Mouse (Mus musculus) thymus, postnatal 0 days (tissue): ENCODE data around the gene Enam. TPM values are rescaled to one million over a fixed set of nuclear protein-coding genes. Genes with fewer than 3 reads are reported as not detected.

Source experiments
- polyA plus RNA-seq: library from polyadenylated mRNA; unstranded; fragments of >200 nt; fragmentation: Nextera tagmentation; extraction: Ambion mirVana; gene quantifications from 2 replicates; pipeline ENCODE4 v1.2.1, GENCODE M21; 2015

Gene Enam
- polyA plus RNA-seq, 1 experiment from 2014 or later = 0.07 TPM

Other genes with a start within 250 kb of the Enam start
- gene Gm7714, start 219.1 kb upstream of the Enam start, polyA plus RNA-seq = not detected in 2 replicates
- not detected in 2 replicates for gene Prol1, start 170.7 kb upstream of the Enam start, polyA plus RNA-seq
- 0.27 and 0.58 TPM in 2 replicates for gene Amtn, start 111.9 kb upstream of the Enam start, polyA plus RNA-seq
- 0.17 TPM in 1 of 2 replicates, not detected in the other for gene Ambn, start 32.0 kb upstream of the Enam start, polyA plus RNA-seq
- 0.42 and 0.44 TPM in 2 replicates for gene Jchain, start 39.9 kb downstream of the Enam start, polyA plus RNA-seq
- gene Utp3, start 66.5 kb downstream of the Enam start, polyA plus RNA-seq = 76.9 and 85.8 TPM in 2 replicates
- gene Rufy3, start 77.1 kb downstream of the Enam start, polyA plus RNA-seq = 6.7 and 8.4 TPM in 2 replicates
- gene Grsf1, start 188.2 kb downstream of the Enam start, polyA plus RNA-seq = 43.5 and 46.0 TPM in 2 replicates
- gene Mob1b, start 232.9 kb downstream of the Enam start, polyA plus RNA-seq = 9.4 and 10.2 TPM in 2 replicates